Mouse (Mus musculus) heart, embryonic 14.5 days (tissue): ENCODE measurements around the gene Flt1. TPM values are rescaled to one million over a fixed set of nuclear protein-coding genes. Genes with fewer than 3 reads are reported as not detected.

Experiments
- ATAC-seq: fragments of 200-750 bp; cut with Nextera tagmentation; 2 replicates; pipeline ENCODE4 v1.8.0; 2017; ENCODE audit warnings: low read depth, moderate TSS enrichment; ENCODE audit not compliant: insufficient number of reproducible peaks, insufficient read depth, low FRiP score
- H3K27ac ChIP-seq, 2 experiments: fragments of 200-500 bp in 1 of 2; fragments of 300-500 bp in 1 of 2; sonication (generic) in 1 of 2; replicated peaks in 1 of 2; 2 replicates each; pipeline ENCODE4 v1.5.1; 2012 to 2014; ENCODE audit warnings: low read depth in 2 of 2, low read length in 2 of 2, control low read depth in 1 of 2, mild to moderate bottlenecking in 1 of 2, mixed read lengths in 1 of 2; ENCODE audit not compliant: control insufficient read depth in 1 of 2, insufficient read depth in 1 of 2
- H3K27me3 ChIP-seq: fragments of 300-500 bp; sonication (generic); 2 replicates; pipeline ENCODE4 v1.6.1; 2014; ENCODE audit warnings: mild to moderate bottlenecking, low read length, control low read depth; ENCODE audit not compliant: control insufficient read depth, insufficient read depth
- H3K36me3 ChIP-seq: fragments of 300-500 bp; sonication (generic); 2 replicates; pipeline ENCODE4 v1.6.1; 2014; ENCODE audit warnings: mild to moderate bottlenecking, control low read depth, low read length, mixed read lengths; ENCODE audit not compliant: control insufficient read depth, insufficient read depth
- H3K4me1 ChIP-seq, 2 experiments: fragments of 200-500 bp in 1 of 2; fragments of 300-500 bp in 1 of 2; sonication (generic) in 1 of 2; 2 replicates each; pipeline ENCODE4 v1.6.1; 2012 to 2014; ENCODE audit warnings: low read length in 2 of 2, control low read depth in 1 of 2, mixed read lengths in 1 of 2; ENCODE audit not compliant: control insufficient read depth in 2 of 2, insufficient read depth in 2 of 2
- H3K4me2 ChIP-seq: fragments of 300-500 bp; sonication (generic); 2 replicates; pipeline ENCODE4 v1.6.1; 2014; ENCODE audit warnings: mild to moderate bottlenecking, low read length
- H3K4me3 ChIP-seq, 2 experiments: fragments of 200-500 bp in 1 of 2; fragments of 300-500 bp in 1 of 2; sonication (generic) in 1 of 2; 2 replicates each; pipeline ENCODE4 v1.5.1; 2012 to 2014; ENCODE audit warnings: low read length in 2 of 2, mild to moderate bottlenecking in 2 of 2, control low read depth in 1 of 2, low read depth in 1 of 2, moderate library complexity in 1 of 2; ENCODE audit not compliant: control insufficient read depth in 1 of 2, insufficient read depth in 1 of 2
- H3K9ac ChIP-seq: fragments of 300-500 bp; sonication (generic); 2 replicates; pipeline ENCODE4 v1.6.1; 2014; ENCODE audit warnings: mild to moderate bottlenecking, low read length
- H3K9me3 ChIP-seq: fragments of 300-500 bp; sonication (generic); 2 replicates; pipeline ENCODE4 v1.6.1; 2016; ENCODE audit warnings: low read length, control low read depth; ENCODE audit not compliant: control insufficient read depth
- WGBS: fragments of 180-500 bp; shearing (Covaris S2); extraction: QIAGEN DNeasy Blood & Tissue Kit; methylation state at CpG from one replicate; pipeline ENCODE4 v1.1.7; 2014; 5-methylcytosine and 5-hydroxymethylcytosine counted together
- polyA plus RNA-seq: library from polyadenylated mRNA; unstranded; fragments of >200 nt; fragmentation: Nextera tagmentation; extraction: Ambion mirVana; gene quantifications from 2 replicates; pipeline ENCODE4 v1.2.1, GENCODE M21; 2014

The Flt1 gene
- polyA plus RNA-seq, 1 experiment from 2014 or later, result 28.9 TPM

DNA sequence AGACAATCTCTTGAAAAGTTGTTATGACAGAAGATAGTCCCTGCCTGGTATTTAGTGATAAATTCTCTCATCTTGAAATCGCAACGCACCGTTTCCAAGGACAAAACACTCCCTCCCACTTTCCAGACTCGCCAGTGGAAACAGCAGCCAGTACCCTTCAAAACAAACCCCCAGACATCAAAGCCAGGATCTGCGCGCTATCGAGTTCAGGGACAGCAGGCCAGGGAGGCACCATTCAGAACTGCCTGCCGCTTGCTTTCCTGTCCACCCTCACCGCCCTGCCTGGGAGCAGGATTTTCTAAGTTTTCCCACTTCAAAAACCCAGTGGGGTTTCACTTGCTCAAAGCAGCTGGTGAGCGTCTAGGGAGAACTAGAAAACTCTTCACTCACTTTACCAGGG, 44.6 kb downstream of the Flt1 start:
- Histone ChIP-seq H3K4me2 (peak overlapping the region; percentile 45), H3K27me3 (no peaks in the 10 kb centered on the region), H3K9ac (peak overlapping the region; percentile 11; the same call in 1 of the 2 replicates), H3K27ac (no peak overlapping the region; a peak in 1 of 4 replicates), H3K36me3 (peaks cover 6% of the 10 kb centered on the region; the same call in 1 of the 2 replicates), H3K4me1 (peaks cover 5 to 12% of the 10 kb centered on the region in 2 experiments), H3K4me3 (no peak overlapping the region), H3K9me3 (no peaks in the 10 kb centered on the region)
- 0 out of 2 replicates have a peak, but pooled peaks have one; percentile 45 for ATAC-seq
- WGBS, result 17% methylated on average over 10 of the region's 10 CpGs

DNA sequence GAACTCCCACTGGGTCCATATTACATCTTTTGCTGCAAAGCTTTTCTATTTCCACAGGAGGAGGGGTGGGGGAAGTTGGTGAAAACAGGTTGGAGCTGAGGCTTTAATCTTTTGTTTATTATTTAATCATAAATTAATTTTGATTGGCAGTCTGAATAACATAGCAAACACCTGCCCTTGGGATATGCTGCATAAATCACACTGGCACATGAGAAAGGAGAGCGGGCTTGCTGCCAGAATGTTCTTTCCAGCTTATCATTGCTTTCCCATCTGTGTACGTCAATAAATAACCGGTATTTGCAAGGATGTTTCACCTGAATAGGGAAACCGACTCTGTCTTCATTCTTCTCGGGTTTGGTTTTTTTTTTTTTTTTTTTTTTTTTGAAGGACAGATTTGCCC, 45.1 kb downstream of the Flt1 start:
- Histone ChIP-seq H3K4me2 (peak overlapping the region; percentile 45; the same call in 1 of the 2 replicates), H3K9ac (no peak overlapping the region), H3K27me3 (no peaks in the 10 kb centered on the region), H3K4me1 (peaks cover 5 to 12% of the 10 kb centered on the region in 2 experiments), H3K36me3 (peaks cover 6% of the 10 kb centered on the region; the same call in 1 of the 2 replicates), H3K27ac (no peak overlapping the region), H3K9me3 (no peaks in the 10 kb centered on the region), H3K4me3 (no peak overlapping the region)
- no peak for ATAC-seq
- 65% methylated on average over 5 of the region's 5 CpGs for WGBS

DNA sequence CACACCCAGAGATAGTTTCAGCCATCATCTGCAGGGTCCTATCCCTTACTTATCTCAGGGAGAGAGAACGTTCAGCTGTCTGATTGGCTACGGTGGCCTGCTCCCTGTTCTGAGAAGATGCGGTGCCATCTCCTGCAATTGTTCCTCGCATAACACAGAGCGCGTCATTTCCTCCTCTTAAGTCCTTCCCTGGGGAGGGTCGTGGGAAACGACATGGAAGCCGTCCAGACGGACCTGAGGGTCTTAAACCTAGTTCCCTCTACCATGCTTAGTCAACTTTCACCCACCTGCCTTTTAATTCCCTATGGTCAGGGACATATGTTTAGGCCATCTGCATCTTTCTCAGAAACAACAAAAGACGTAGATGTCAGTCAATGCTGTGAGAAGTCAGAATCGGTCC, 46.5 kb downstream of the Flt1 start:
- Histone ChIP-seq H3K9me3 (no peaks in the 10 kb centered on the region), H3K27me3 (no peaks in the 10 kb centered on the region), H3K4me2 (no peak overlapping the region), H3K4me3 (no peak overlapping the region), H3K9ac (no peak overlapping the region), H3K36me3 (peaks cover 11% of the 10 kb centered on the region; the same call in 1 of the 2 replicates), H3K27ac (no peak overlapping the region), H3K4me1 (peaks cover 5 to 12% of the 10 kb centered on the region in 2 experiments)
- 86% methylated on average over 12 of the region's 12 CpGs for WGBS
- no peak for ATAC-seq

DNA sequence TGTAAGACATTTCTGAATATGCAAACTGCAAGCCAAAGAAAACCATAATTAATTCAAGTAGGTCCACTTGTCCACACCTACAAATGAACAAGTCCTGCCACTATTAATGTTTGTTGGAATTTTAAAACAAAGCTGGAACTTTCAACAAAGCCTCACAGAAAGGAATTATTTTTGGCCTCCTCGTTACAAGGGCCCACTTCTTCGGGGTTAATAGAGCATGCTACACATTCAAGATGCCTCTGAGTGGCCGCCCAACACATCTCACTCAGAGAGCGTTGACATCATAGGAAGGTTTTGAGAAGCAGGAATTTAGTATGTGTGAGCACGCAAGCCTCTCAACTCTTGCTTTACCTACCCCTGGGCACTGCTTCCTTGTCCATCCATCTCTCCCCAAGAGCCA, 50.0 kb downstream of the Flt1 start:
- no peaks in the 10 kb centered on the region for H3K27me3 ChIP-seq
- no peak overlapping the region for H3K4me3 ChIP-seq
- no peak overlapping the region for H3K4me2 ChIP-seq
- ATAC-seq, result no peak
- peaks cover 16% of the 10 kb centered on the region for H3K36me3 ChIP-seq
- H3K27ac ChIP-seq, result no peak overlapping the region
- WGBS, result 44% methylated on average over 5 of the region's 5 CpGs
- H3K4me1 ChIP-seq, result peaks cover 2 to 5% of the 10 kb centered on the region in 2 experiments
- no peak overlapping the region for H3K9ac ChIP-seq
- no peaks in the 10 kb centered on the region for H3K9me3 ChIP-seq

DNA sequence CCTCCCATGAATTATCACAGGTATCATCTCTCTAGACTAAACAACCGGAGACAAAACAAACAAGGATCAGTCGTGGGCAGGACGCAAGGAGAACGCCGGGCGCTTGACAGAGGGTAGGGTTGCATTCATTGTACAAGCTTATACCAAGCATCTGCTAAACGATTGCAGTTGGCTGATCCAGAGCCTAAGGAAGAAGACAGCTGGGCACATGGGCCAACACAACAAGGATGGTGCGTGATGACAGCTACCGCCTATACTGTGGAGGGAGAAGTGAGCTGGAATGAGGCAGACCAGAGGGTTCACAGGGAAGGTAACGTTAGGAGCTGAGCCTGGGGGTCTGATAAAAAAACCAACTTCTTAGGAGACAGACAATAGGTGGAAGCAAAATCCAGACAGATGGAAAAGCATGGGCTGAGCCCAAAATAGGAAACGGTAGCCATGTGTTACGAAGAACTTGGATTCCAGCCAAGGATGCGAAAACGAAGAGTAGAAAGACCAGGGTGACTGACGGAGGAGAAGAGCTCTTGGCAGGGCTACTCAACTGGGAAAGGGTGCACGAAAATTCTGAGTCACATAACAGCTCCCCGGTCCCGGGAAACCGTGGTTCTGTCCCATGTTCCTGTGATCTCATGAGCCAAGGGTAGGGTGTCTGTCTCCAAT, 53.9 kb downstream of the Flt1 start:
- Histone ChIP-seq H3K27ac (0 out of 4 replicates have a peak overlapping the region, but pooled peaks of 1 of the 2 experiments have one; percentile 27), H3K4me1 (peaks cover 0 to 5% of the 10 kb centered on the region in 2 experiments; a peak in 2 of 4 replicates), H3K36me3 (peaks cover 12% of the 10 kb centered on the region; the same call in 1 of the 2 replicates), H3K9me3 (no peaks in the 10 kb centered on the region), H3K4me2 (no peak overlapping the region), H3K9ac (no peak overlapping the region), H3K27me3 (no peaks in the 10 kb centered on the region), H3K4me3 (no peak overlapping the region)
- WGBS, result 58% methylated on average over 19 of the region's 19 CpGs
- peak; percentile 39 for ATAC-seq

DNA sequence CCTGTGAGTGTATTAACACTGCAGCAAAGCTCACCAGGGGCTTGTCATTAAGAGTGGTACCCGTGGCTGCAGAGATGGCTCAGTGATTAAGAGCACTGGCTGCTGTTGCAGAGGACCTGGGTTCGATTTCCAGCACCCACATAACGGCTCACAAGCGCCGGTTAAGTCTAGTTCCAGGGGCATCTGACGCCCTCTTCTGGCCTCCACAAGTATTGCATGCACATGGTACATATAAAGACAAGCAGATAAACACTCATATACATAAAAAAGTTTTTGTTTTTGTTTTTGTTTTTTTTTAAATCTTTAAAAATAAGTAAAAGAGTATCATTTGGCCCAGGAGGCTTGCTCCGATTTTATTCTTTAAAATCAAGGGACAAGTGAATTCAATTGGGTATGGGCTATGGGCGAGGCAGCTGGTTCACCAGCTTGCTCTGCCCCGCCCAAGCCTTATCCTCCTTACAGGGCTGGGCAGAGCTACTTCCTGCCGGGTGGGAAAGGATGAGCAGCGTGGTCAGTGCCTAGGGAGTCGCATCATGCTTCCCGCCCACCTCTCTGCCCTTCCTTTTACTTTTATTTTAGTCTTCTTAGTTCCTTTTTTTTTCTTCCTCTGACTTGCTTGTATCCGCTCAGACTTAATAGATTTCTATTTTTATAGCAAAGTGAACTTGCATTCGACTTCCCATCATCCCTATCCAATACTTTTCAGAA, 57.0 kb downstream of the Flt1 start:
- no peak for ATAC-seq
- H3K36me3 ChIP-seq, result peaks cover 10% of the 10 kb centered on the region; the same call in 1 of the 2 replicates
- H3K9ac ChIP-seq, result no peak overlapping the region
- H3K9me3 ChIP-seq, result no peaks in the 10 kb centered on the region
- no peak overlapping the region for H3K27ac ChIP-seq
- H3K27me3 ChIP-seq, result no peaks in the 10 kb centered on the region
- 82% methylated on average over 15 of the region's 15 CpGs for WGBS
- peaks cover 0 to 5% of the 10 kb centered on the region in 2 experiments; a peak in 2 of 4 replicates for H3K4me1 ChIP-seq
- no peak overlapping the region for H3K4me3 ChIP-seq
- H3K4me2 ChIP-seq, result no peak overlapping the region

DNA sequence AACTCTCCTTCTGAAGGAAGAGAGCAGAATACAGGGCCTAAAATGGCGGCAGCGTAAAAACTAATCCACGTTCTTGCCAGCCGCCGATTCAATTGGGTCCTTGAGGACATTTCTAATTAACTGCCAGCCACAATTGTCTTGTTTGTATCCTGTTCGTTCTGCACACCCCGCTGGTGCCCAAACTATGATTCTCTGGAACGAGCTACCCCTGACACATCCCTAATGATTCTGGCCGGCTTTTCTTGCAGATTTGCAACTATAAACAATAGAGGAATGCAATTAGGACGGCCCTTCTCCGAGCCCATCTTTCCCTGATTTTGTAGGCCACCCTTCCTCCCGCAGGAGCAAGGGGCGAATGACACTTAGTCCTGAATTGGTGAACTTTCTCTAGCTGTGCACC, 59.9 kb downstream of the Flt1 start:
- ATAC-seq, result no peak
- Histone ChIP-seq H3K27ac (no peak overlapping the region), H3K4me3 (no peak overlapping the region), H3K4me1 (peaks cover 0 to 3% of the 10 kb centered on the region in 2 experiments; a peak in 1 of 4 replicates), H3K36me3 (0 out of 2 replicates have a peak, but pooled peaks cover 5% of the 10 kb centered on the region), H3K27me3 (no peaks in the 10 kb centered on the region), H3K4me2 (no peak overlapping the region), H3K9me3 (no peaks in the 10 kb centered on the region), H3K9ac (no peak overlapping the region)
- WGBS, result 86% methylated on average over 13 of the region's 13 CpGs
